In genomic region chr4:126412526-126412925, GRCm38 (mm10) we compare ENCODE assay signal across 18 mouse cellular contexts.
"Had no signal": no experiment of that assay in that cellular context is flagged by ENCODE, and none has a peak within 500 bp of the region (broad histone marks: within the 10 kb centered on the region; RNA-seq: fewer than 3 reads in every experiment).

No protein-coding gene starts in this region.

- H3K4me1 ChIP-seq: liver, embryonic 12.5 days; liver, embryonic 15.5 days; lung, embryonic 15.5 days; midbrain, embryonic 15.5 days; neural tube, embryonic 13.5 days had no signal

- DNase-seq: kidney, adult 18-20 months; kidney, adult 9 months; kidney, postnatal 25 days; layer of hippocampus, adult 9-11 months; lung, adult 18-20 months; lung, postnatal 10 days; lung, postnatal 36 days; retina, postnatal 1 day; right cerebral cortex, postnatal 25 days; thymus, adult 18-20 months; thymus, postnatal 4 days had no signal

- H3K27ac ChIP-seq: kidney, postnatal 0 days; layer of hippocampus, adult 2 months; liver, embryonic 12.5 days; liver, embryonic 15.5 days; lung, embryonic 15.5 days; midbrain, embryonic 15.5 days; neural tube, embryonic 13.5 days had no signal

- H3K4me3 ChIP-seq: layer of hippocampus, adult 2 months; liver, embryonic 12.5 days; liver, embryonic 15.5 days; lung, embryonic 15.5 days; midbrain, embryonic 15.5 days; neural tube, embryonic 13.5 days had no signal
